Mouse (Mus musculus) heart, embryonic 14.5 days (tissue): ENCODE measurements around the gene Clps. TPM values are rescaled to one million over a fixed set of nuclear protein-coding genes. Genes with fewer than 3 reads are reported as not detected.

Source experiments
- ATAC-seq: fragments of 200-750 bp; cut with Nextera tagmentation; 2 replicates; pipeline ENCODE4 v1.8.0; 2017; ENCODE audit warnings: low read depth, moderate TSS enrichment; ENCODE audit not compliant: insufficient number of reproducible peaks, insufficient read depth, low FRiP score
- H3K27ac ChIP-seq, 2 experiments: fragments of 200-500 bp in 1 of 2; fragments of 300-500 bp in 1 of 2; sonication (generic) in 1 of 2; replicated peaks in 1 of 2; 2 replicates each; pipeline ENCODE4 v1.5.1; 2012 to 2014; ENCODE audit warnings: low read depth in 2 of 2, low read length in 2 of 2, control low read depth in 1 of 2, mild to moderate bottlenecking in 1 of 2, mixed read lengths in 1 of 2; ENCODE audit not compliant: control insufficient read depth in 1 of 2, insufficient read depth in 1 of 2
- H3K27me3 ChIP-seq: fragments of 300-500 bp; sonication (generic); 2 replicates; pipeline ENCODE4 v1.6.1; 2014; ENCODE audit warnings: mild to moderate bottlenecking, low read length, control low read depth; ENCODE audit not compliant: control insufficient read depth, insufficient read depth
- H3K36me3 ChIP-seq: fragments of 300-500 bp; sonication (generic); 2 replicates; pipeline ENCODE4 v1.6.1; 2014; ENCODE audit warnings: mild to moderate bottlenecking, control low read depth, low read length, mixed read lengths; ENCODE audit not compliant: control insufficient read depth, insufficient read depth
- H3K4me1 ChIP-seq, 2 experiments: fragments of 200-500 bp in 1 of 2; fragments of 300-500 bp in 1 of 2; sonication (generic) in 1 of 2; 2 replicates each; pipeline ENCODE4 v1.6.1; 2012 to 2014; ENCODE audit warnings: low read length in 2 of 2, control low read depth in 1 of 2, mixed read lengths in 1 of 2; ENCODE audit not compliant: control insufficient read depth in 2 of 2, insufficient read depth in 2 of 2
- H3K4me2 ChIP-seq: fragments of 300-500 bp; sonication (generic); 2 replicates; pipeline ENCODE4 v1.6.1; 2014; ENCODE audit warnings: mild to moderate bottlenecking, low read length
- H3K4me3 ChIP-seq, 2 experiments: fragments of 200-500 bp in 1 of 2; fragments of 300-500 bp in 1 of 2; sonication (generic) in 1 of 2; 2 replicates each; pipeline ENCODE4 v1.5.1; 2012 to 2014; ENCODE audit warnings: low read length in 2 of 2, mild to moderate bottlenecking in 2 of 2, control low read depth in 1 of 2, low read depth in 1 of 2, moderate library complexity in 1 of 2; ENCODE audit not compliant: control insufficient read depth in 1 of 2, insufficient read depth in 1 of 2
- H3K9ac ChIP-seq: fragments of 300-500 bp; sonication (generic); 2 replicates; pipeline ENCODE4 v1.6.1; 2014; ENCODE audit warnings: mild to moderate bottlenecking, low read length
- H3K9me3 ChIP-seq: fragments of 300-500 bp; sonication (generic); 2 replicates; pipeline ENCODE4 v1.6.1; 2016; ENCODE audit warnings: low read length, control low read depth; ENCODE audit not compliant: control insufficient read depth
- WGBS: fragments of 180-500 bp; shearing (Covaris S2); extraction: QIAGEN DNeasy Blood & Tissue Kit; methylation state at CpG from one replicate; pipeline ENCODE4 v1.1.7; 2014; 5-methylcytosine and 5-hydroxymethylcytosine counted together
- polyA plus RNA-seq: library from polyadenylated mRNA; unstranded; fragments of >200 nt; fragmentation: Nextera tagmentation; extraction: Ambion mirVana; gene quantifications from 2 replicates; pipeline ENCODE4 v1.2.1, GENCODE M21; 2014

Gene Clps
- polyA plus RNA-seq, 1 experiment from 2014 or later, result not detected

GRCm38 (mm10) chr17:28531946-28532345 lies 28.6 kb downstream of the Clps start:
- no peak for ATAC-seq
- no peaks in the 10 kb centered on the region for H3K9me3 ChIP-seq
- no peak overlapping the region for H3K4me2 ChIP-seq
- H3K4me3 ChIP-seq, result no peak overlapping the region
- H3K27me3 ChIP-seq, result peaks cover 16% of the 10 kb centered on the region
- H3K27ac ChIP-seq, result no peak overlapping the region
- no peak overlapping the region for H3K9ac ChIP-seq
- H3K36me3 ChIP-seq, result no peaks in the 10 kb centered on the region
- peaks cover 0 to 3% of the 10 kb centered on the region in 2 experiments; a peak in 1 of 4 replicates for H3K4me1 ChIP-seq
- WGBS, result 17% methylated on average over 18 of the region's 18 CpGs

GRCm38 (mm10) chr17:28530506-28530905 lies 30.1 kb downstream of the Clps start, which contains the start of gene Armc12:
Armc12 (plus strand) TSS chr17:28530806.
- no peak within 1 kb of the TSS for H3K4me3 ChIP-seq
- H3K9ac ChIP-seq, result no peak within 1 kb of the TSS
- peaks cover 0 to 3% of the 10 kb centered on the region in 2 experiments; a peak in 1 of 4 replicates for H3K4me1 ChIP-seq
- no peak for ATAC-seq
- H3K36me3 ChIP-seq, result no peaks in the 10 kb centered on the region
- H3K27me3 ChIP-seq, result peaks cover 16% of the 10 kb centered on the region
- H3K4me2 ChIP-seq, result no peak within 1 kb of the TSS
- H3K9me3 ChIP-seq, result no peaks in the 10 kb centered on the region
- WGBS, result 88% methylated on average over 6 of the region's 6 CpGs
- H3K27ac ChIP-seq, result no peak within 1 kb of the TSS

- Histone ChIP-seq H3K27me3 (peaks cover 16% of the 10 kb centered on the region), H3K4me2 (no peak overlapping the region), H3K9me3 (no peaks in the 10 kb centered on the region), H3K4me3 (no peak overlapping the region), H3K36me3 (no peaks in the 10 kb centered on the region), H3K4me1 (peaks cover 0 to 3% of the 10 kb centered on the region in 2 experiments; a peak in 1 of 4 replicates), H3K9ac (no peak overlapping the region), H3K27ac (no peak overlapping the region)
- no peak for ATAC-seq
- WGBS, result 63% methylated on average over 4 of the region's 4 CpGs
These were observed 31.4 kb downstream of the Clps start for GRCm38 (mm10) chr17:28529116-28529515.

GRCm38 (mm10) chr17:28528043-28528351 lies 32.6 kb downstream of the Clps start:
- Histone ChIP-seq H3K9ac (no peak overlapping the region), H3K4me3 (peak overlapping the region in 1 of 2 experiments; percentile 20; a peak in 1 of 4 replicates), H3K27me3 (peaks cover 16% of the 10 kb centered on the region), H3K4me2 (peak overlapping the region; percentile 57), H3K27ac (no peak overlapping the region), H3K36me3 (no peaks in the 10 kb centered on the region), H3K9me3 (no peaks in the 10 kb centered on the region), H3K4me1 (peaks cover 0 to 7% of the 10 kb centered on the region in 2 experiments; a peak in 1 of 4 replicates)
- no peak for ATAC-seq
- WGBS, result 4% methylated on average over 6 of the region's 6 CpGs

- 39% methylated on average over 12 of the region's 12 CpGs for WGBS
- peaks cover 0 to 7% of the 10 kb centered on the region in 2 experiments; a peak in 1 of 4 replicates for H3K4me1 ChIP-seq
- H3K4me3 ChIP-seq, result peak overlapping the region in 1 of 2 experiments; percentile 20; a peak in 1 of 4 replicates
- ATAC-seq, result no peak
- peak overlapping the region; percentile 57 for H3K4me2 ChIP-seq
- no peak overlapping the region for H3K9ac ChIP-seq
- peaks cover 16% of the 10 kb centered on the region for H3K27me3 ChIP-seq
- H3K9me3 ChIP-seq, result no peaks in the 10 kb centered on the region
- H3K27ac ChIP-seq, result no peak overlapping the region
- H3K36me3 ChIP-seq, result no peaks in the 10 kb centered on the region
These were observed 33.2 kb downstream of the Clps start for GRCm38 (mm10) chr17:28527184-28528042.

- Histone ChIP-seq H3K36me3 (no peaks in the 10 kb centered on the region), H3K9me3 (no peaks in the 10 kb centered on the region), H3K9ac (no peak overlapping the region), H3K4me2 (no peak overlapping the region), H3K27me3 (peaks cover 20% of the 10 kb centered on the region), H3K27ac (no peak overlapping the region), H3K4me3 (no peak overlapping the region), H3K4me1 (peaks cover 0 to 7% of the 10 kb centered on the region in 2 experiments; a peak in 2 of 4 replicates)
- WGBS, result 65% methylated on average over 4 of the region's 4 CpGs
- ATAC-seq, result no peak
These were observed 35.6 kb downstream of the Clps start for GRCm38 (mm10) chr17:28524831-28525430.

GRCm38 (mm10) chr17:28524009-28524695 lies 36.4 kb downstream of the Clps start:
- no peaks in the 10 kb centered on the region for H3K9me3 ChIP-seq
- H3K4me3 ChIP-seq, result no peak overlapping the region
- H3K4me1 ChIP-seq, result peaks cover 0 to 7% of the 10 kb centered on the region in 2 experiments; a peak in 2 of 4 replicates
- ATAC-seq, result no peak
- no peak overlapping the region for H3K4me2 ChIP-seq
- no peak overlapping the region for H3K27ac ChIP-seq
- peaks cover 20% of the 10 kb centered on the region for H3K27me3 ChIP-seq
- 84% methylated on average over 23 of the region's 23 CpGs for WGBS
- H3K9ac ChIP-seq, result no peak overlapping the region
- H3K36me3 ChIP-seq, result no peaks in the 10 kb centered on the region
